Mouse (Mus musculus): ENCODE measurements around the gene Idnk.
"Not testable (repeated sequence)": the region's sequence is repeated elsewhere in the genome, so short reads cannot be mapped to it uniquely, and the experiment has no call there.

The Idnk gene

DNA sequence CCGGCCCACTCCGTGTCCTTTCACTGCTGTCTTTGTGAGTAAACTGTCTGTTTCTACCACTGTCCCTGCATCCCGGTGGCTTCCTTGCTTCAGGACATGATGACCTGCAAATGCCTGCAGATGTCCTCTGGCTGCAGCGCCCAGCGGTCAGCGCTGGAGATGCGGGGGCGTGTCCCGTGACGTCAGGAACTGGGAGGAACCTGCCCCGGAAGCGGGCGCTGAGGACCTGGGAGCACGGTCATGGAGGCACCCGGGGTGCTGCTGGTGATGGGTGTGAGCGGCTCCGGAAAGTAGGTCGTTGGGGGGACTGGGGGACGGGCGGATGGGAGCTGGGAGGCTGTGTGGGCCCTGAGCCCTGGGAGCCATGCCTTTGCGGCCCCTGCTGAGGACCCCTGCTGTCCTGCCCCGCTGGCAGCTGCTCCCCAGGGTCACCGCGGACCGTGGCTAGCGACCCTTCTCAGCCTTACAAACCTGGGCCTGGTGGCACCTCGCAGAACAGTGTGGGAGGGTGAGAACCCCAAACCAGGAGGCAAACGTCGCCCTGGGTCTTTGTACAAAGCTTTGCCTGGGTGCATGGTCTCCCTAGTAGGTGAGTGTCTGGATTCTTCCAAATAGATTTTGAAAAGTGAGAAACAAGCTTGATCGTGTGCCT is at the start of gene Idnk:
TSS of gene Idnk (plus strand) at position 203 of the 652 bp plus-strand sequence.
- peak; percentile 96 for DNase-seq (ENCODE audit: low spot score)

- no peak for DNase-seq (ENCODE audit: low spot score)
Measured at GRCm38 (mm10) chr13:58111306-58111705, 46.1 kb upstream of the Idnk start.

DNA sequence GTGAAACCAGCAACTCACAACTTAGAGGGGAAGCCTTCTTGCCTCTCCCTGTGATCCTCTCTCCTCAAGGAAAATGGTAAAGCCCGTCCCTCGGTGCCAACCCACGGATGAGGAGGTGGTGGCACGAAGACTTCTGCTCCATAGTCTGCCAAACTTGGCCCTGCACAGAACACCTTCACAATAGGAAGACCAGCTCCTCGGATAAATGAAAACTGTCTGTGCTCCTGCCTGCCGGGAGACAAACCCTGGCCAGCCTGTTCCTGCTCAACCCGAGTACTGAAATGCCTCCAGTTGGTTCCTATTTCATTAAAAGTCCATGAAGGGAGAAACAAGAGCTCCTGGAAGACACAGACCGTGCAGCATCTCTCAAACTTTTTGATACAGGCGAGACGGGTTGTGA is 45.3 kb upstream of the Idnk start:
- DNase-seq (ENCODE audit: low spot score), result no peak

GRCm38 (mm10) chr13:58112601-58113041 is 44.8 kb upstream of the Idnk start:
- DNase-seq (ENCODE audit: low spot score), result no peak

DNA sequence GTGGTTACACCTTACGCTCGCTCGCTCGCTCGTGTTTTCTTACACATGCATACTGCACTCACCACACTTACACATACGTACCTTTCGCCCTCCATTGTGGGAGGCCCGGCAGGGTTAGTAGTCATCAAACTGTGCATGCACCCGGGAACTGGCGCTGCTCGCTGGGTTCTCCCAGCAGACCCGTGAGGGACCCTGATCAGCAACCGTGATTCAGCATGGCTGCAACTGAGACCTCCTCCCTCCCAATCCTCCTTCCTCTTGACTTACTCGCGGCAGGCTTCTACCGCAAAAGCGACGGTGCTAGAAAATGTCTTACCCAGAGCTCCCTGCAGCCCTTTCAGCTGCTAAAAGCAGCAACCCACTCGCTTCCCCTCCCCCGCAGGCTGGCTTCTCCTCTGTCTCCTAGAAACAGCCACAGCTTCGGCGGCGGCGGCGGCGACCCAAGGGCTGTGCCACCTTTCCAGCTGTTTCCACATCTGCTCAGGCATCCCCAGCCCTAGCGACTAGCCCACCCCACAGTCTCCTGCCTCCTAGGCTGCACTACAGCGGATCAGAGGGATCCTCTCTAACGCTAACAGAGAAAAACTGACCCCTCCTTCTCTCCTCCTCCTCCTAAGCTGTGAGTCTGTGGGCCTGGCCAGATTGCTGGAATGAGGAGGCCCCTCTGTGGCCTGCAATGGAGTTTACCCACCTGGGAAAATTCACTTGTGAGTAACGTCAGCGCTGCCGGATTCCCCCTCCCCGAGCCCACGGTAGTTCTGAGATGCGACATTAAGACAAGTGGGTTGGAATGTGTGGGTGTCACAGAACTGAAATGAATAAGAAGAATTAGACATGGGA is 44.2 kb upstream of the Idnk start, which contains the start of gene Klhl3:
TSS of gene Klhl3 (minus strand) at position 532 of the 840 bp plus-strand sequence.
- peak; percentile 83 for DNase-seq (ENCODE audit: low spot score)

DNA sequence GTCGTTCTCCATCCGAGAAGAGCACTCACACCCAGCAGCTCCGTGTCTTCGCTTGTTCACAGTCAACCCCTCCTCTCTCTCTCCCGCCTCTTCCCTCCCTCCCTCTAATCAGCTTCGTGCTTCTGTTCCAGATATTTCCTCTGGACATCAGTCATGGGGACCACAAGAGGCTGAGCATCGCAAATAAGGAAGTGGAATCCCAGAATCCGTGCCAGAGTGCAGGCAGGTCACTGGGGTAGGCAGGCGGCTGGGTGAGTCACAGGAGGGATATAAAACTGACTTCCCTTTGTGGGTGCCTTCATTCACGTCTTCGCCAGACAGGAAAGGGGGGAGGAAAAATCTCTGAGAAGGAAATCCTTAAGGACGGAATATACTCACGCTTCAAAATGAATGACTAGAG is 42.2 kb upstream of the Idnk start:
- no peak for DNase-seq (ENCODE audit: low spot score)

DNA sequence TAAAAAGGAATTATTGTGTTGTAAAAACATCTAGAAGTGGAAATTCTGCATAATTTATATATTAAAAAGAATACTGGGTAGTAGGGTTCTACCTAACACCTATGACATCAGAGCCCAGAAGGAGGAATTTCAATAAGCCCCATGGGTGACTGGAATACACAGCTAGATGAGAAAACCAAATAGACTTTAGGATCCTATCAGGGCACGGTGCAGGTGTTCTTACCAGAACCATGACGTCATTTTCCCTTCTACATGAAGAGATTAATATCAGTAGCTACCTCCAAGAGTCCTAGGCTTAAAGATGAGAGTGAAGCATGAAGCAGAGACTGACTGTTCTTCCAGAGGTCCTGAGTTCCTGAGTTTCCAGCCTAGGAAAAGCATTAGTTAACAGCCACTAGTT is 40.6 kb upstream of the Idnk start:
- DNase-seq (ENCODE audit: low spot score), result no peak

DNA sequence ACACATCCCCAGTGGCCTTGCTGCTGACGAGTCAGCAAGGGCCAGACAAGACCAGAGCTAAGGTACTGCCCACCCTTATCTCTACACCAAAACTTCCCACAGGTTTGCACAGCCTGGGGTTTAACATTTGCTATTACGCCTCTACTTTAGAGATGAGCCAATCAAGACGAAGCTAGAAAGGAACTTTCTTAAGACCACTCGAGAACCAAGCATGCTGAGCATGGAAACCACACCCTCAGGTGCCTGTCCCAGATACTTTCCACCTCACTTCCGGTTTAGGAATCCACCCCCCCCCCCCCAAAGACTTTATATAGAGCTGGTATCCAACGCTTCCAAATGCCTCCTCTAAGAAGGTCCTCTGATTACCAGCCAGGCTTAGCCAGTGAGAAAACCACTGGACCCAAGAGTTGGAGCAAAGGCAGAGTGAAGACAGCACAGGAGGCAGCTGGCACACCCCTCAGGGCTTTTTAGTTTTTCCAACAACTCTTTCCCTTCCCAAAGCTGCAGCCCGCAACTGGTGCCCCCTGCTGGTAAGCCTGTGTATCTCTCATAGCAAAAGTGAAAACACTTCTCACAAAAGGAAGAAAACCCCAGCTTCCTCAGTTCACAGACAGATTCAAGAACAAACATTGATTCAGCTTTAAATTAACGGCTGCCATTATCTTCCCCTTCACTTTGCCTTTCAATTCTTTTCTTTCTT is 40.0 kb upstream of the Idnk start:
- DNase-seq (ENCODE audit: low spot score), result peak; percentile 88

- no peak for DNase-seq (ENCODE audit: low spot score)
Measured at GRCm38 (mm10) chr13:58122786-58123297, 34.6 kb upstream of the Idnk start.

DNA sequence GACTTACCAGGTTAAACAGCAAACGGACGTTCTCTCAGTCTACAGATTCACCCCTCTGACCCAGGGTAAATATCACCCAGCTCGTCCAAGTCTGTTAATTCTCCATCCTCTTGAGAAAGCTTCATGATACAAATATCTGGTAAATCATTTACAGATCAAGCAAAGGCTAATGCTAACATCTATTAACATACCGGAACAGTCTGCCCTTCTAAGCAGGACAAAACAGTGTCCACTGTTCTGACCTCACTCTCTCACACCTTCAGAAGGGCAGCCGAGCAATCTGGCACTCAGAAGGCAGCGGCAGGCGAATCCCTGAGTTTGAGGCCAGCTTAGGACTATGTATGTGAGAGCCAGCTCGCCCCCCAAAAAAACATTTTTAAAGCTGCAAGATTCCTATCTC is 34.1 kb upstream of the Idnk start:
- DNase-seq (ENCODE audit: low spot score), result no peak

- DNase-seq (ENCODE audit: low spot score), result no peak
Measured at GRCm38 (mm10) chr13:58124278-58124677, 33.2 kb upstream of the Idnk start.

DNA sequence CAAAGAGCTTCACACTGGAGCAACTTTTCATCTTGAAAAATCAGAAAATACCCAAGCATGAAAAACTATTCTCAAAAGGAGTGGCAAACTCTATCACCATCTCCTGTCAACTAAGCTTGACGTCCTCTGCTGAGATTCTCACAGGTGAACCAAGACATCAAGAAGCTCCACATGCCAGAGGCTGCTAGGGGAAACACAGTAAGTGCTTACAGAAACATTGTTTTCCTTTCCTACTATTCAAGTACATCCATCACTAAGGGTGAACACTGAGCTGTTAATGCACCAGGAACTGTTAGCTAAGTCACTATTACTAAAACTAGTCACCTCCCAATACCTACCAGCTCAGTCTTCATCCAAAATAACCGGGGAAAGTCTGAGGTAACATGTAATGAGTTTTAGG is 32.5 kb upstream of the Idnk start:
- no peak for DNase-seq (ENCODE audit: low spot score)

- DNase-seq (ENCODE audit: low spot score), result no peak
Measured at GRCm38 (mm10) chr13:58126126-58126525, 31.3 kb upstream of the Idnk start.

- peak; percentile 69 for DNase-seq (ENCODE audit: low spot score)
Measured at GRCm38 (mm10) chr13:58126862-58127765, 30.3 kb upstream of the Idnk start.

- peak; percentile 77 for DNase-seq (ENCODE audit: low spot score)
Measured at GRCm38 (mm10) chr13:58127766-58128361, 29.6 kb upstream of the Idnk start.

- peak; percentile 98 for DNase-seq (ENCODE audit: low spot score)
Measured at GRCm38 (mm10) chr13:58128396-58128767, 29.1 kb upstream of the Idnk start, which contains the start of gene Hnrnpa0. Gene Hnrnpa0, minus strand, starts transcription at chr13:58128556.

DNA sequence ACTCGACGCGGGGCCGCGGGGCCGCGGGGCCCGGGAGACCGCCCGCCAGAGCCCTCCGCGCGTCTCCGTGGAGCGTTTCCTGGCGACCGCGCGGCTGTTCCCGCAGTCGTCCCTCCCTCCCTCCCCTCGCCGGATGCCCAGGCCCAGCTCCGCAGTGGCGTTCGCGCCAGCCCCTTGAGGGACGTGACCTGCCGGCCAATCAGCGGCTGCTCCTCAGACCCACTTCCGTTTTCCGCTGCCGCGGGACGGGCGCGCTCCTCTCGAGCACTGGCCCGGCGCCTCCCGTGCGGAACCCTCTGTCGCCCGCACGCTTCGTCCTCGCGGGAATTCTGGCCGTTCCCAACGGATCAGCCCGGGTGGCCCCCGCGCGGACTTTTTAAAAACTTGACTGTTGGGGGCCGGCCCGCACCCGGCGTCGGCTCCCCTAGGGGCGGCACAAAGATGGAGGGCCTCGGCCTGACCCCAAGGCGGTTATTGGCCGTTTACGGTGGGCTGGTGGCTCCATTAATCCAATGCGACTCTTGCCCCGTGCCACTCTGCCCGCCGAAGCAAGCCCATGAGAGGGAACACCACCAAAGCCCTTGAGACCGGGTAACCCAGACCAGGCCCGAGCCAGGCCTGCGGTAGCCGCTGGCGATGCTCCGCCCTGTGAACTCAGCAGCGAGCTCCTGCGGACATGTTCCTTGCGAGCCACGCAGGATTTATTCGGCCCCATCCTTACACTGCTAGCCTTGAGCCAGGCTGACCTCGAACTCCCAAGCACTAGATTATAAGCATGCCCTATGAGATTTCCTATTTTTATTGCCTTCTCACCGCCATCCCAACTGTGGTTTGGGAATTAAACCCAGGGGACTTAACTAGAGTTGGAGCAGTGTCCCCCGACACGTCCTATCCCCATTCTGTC is 28.4 kb upstream of the Idnk start:
- DNase-seq (ENCODE audit: low spot score), result peak; percentile 93

DNA sequence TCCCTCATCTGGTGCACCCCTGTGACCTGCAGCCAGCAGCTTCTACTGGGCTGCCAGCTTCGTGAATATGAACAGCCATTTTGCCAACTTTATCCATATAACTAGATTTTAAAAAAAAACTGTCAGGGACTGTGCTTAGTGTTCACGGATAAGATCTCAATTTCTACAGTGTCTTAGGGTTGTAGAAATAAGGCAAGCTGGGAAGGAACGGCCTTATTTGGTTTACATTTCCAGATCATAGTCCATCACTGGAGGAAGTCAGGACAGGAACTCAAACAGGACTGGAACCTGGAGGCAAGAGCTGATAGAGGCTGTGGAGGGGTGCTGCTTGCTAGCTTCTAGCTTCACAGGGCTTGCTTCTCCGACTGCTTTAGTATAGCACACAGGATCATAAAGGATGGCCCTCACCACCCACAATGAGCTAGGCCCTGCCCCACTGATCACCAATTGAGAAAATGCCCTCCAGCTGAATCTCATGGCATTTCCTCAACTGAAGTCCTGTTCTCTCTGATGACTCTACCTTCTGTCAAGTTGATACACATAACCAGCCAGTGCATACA is 27.7 kb upstream of the Idnk start:
- DNase-seq (ENCODE audit: low spot score), result no peak

DNA sequence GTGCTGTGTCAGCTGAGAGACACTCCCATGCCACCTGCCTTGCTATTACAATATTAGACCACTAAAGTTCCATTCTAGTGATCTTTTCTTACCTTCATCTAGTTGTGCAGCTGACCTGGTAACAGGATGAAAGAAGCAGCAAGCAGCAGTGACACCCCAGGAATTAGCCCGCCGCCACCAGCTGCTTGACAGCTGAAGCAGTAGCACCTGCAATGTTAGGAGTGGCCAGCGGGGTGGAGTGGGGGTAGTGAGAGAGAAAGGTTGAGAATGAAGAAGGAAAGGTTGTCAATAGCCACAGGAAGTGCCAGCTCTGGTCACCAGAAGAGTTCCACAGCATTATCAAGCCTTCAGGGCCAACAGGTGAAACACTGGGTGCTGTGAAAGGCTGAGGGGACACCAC is 25.8 kb upstream of the Idnk start:
- DNase-seq (ENCODE audit: low spot score), result no peak

DNA sequence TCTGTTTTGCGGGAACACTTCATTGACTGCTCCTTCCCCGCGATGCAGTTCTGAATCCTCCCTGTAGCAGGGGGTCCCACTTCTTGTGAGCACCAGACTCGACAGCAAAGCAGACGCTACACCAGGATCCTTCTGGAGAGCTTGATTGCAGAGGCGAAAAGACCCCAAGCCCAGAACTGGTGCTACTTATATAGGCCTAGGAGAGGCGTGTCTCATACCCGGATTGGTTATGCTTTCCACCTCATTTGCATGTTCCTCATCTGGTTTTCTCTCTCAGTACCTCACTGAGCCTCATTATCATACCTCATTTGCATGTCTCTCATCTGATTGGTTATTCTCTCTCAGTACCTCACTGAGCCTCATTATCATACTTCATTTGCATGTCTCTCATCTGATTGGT is 10.8 kb upstream of the Idnk start:
- DNase-seq (ENCODE audit: low spot score), result not testable (repeated sequence)

Data from testis, postnatal 10 days (tissue).